ENCODE assay signal across 9 mouse cellular contexts in genomic region chr10:56880154-56880591, GRCm38 (mm10).
A peak's percentile ranks its signal among the peaks of the same experiment; 100 is the strongest.
DNase-seq lines count a peak whose midpoint lies in the region; ATAC-seq and TF ChIP-seq lines count a peak whose summit lies in the region.
"Had no signal": no experiment of that assay in that cellular context is flagged by ENCODE, and none has a peak within 500 bp of the region (broad histone marks: within the 10 kb centered on the region; RNA-seq: fewer than 3 reads in every experiment).

No protein-coding gene starts in this region.

- TF ChIP-seq CTCF in brain, embryonic 14.5 days (IDR thresholded peaks at IDR 0.05; ENCODE audit: borderline replicate concordance, extremely low read depth, insufficient read depth, insufficient read length): no peak
- TF ChIP-seq CTCF in gastrocnemius, adult 2 months (IDR thresholded peaks at IDR 0.05): no peak

- no peaks in the 10 kb centered on the region for H3K27me3 ChIP-seq in limb, embryonic 14.5 days (ENCODE audit: control insufficient read depth, insufficient read depth, low read length)

- H3K9ac ChIP-seq in limb, embryonic 14.5 days (ENCODE audit: low read depth, low read length, severe bottlenecking): no peak overlapping the region

- TF ChIP-seq POLR2A in brain, embryonic 14.5 days (IDR thresholded peaks at IDR 0.05; ENCODE audit: borderline replicate concordance, extremely low read depth, insufficient read depth, insufficient read length, poor library complexity, severe bottlenecking): no peak
- no peak for TF ChIP-seq POLR2A in limb, embryonic 14.5 days (IDR thresholded peaks at IDR 0.05; ENCODE audit: borderline replicate concordance, extremely low read depth, insufficient read depth, insufficient read length)

- H3K27ac ChIP-seq in gastrocnemius, adult 2 months: peak overlapping the region; percentile 70
- H3K27ac ChIP-seq in limb, embryonic 14.5 days (replicated peaks; ENCODE audit: low read depth, low read length): no peak overlapping the region

- no peaks in the 10 kb centered on the region for H3K9me3 ChIP-seq in limb, embryonic 14.5 days (ENCODE audit: control insufficient read depth, low read length)

- 74% methylated on average over 12 of the region's 12 CpGs for WGBS in limb, embryonic 14.5 days

- H3K4me1 ChIP-seq in limb, embryonic 14.5 days (ENCODE audit: control insufficient read depth, insufficient read depth, low read length): peaks cover 9% of the 10 kb centered on the region; the same call in 1 of the 2 replicates

- H3K4me3 ChIP-seq in gastrocnemius, adult 2 months: no peak overlapping the region
- H3K4me3 ChIP-seq in limb, embryonic 14.5 days (replicated peaks; ENCODE audit: low read length): no peak overlapping the region

- no peak overlapping the region for H3K4me2 ChIP-seq in limb, embryonic 14.5 days (replicated peaks; ENCODE audit: low read depth, low read length, severe bottlenecking)

- intact Hi-C loops in gastrocnemius, adult 2 months (cut with DNase I): no loop called here

- H3K36me3 ChIP-seq in limb, embryonic 14.5 days (ENCODE audit: control insufficient read depth, insufficient read depth, low read length): no peaks in the 10 kb centered on the region

- DNase-seq in kidney, postnatal 14 days: peak; percentile 3
- no peak for DNase-seq in kidney, adult 8-10 months
- peak; percentile 13 for DNase-seq in brain, embryonic 14.5 days (ENCODE audit: low read depth)
- DNase-seq in gastrocnemius, adult 2 months: peak; percentile 76
- peak; percentile 15 for DNase-seq in limb, embryonic 14.5 days (ENCODE audit: low spot score)
- no peak for DNase-seq in thymus, postnatal 36 days
- DNase-seq in Muller cell, postnatal 12 days (ENCODE audit: inconsistent ontology term): no peak
- DNase-seq: right cerebral cortex, postnatal 14 days had no signal

- no peak for ATAC-seq in limb, embryonic 14.5 days (ENCODE audit: low FRiP score, low read depth)
- no peak for ATAC-seq in erythroblast, adult 5-6 weeks (replicated peaks; ENCODE audit: low FRiP score, poor library complexity, severe bottlenecking)

Comparison
In these comparisons a context has a peak if more than half of its experiments do, and no peak if none do; other contexts are left out.
1. DNase-seq: peak in kidney, postnatal 14 days (single experiment), brain, embryonic 14.5 days (single experiment), gastrocnemius, adult 2 months (single experiment) and limb, embryonic 14.5 days (single experiment); none in kidney, adult 8-10 months (0 of 2), thymus, postnatal 36 days (0 of 2) and Muller cell, postnatal 12 days (single experiment).